Mouse (Mus musculus) urinary bladder, postnatal 10 days (tissue): ENCODE measurements around the gene Hs6st3.
"Not testable (repeated sequence)": the region's sequence is repeated elsewhere in the genome, so short reads cannot be mapped to it uniquely, and the experiment has no call there.

Source experiments
- DNase-seq: peaks from one replicate; pipeline ENCODE4 v3.0.0; 2022; ENCODE audit warnings: low spot score

Gene Hs6st3

DNA sequence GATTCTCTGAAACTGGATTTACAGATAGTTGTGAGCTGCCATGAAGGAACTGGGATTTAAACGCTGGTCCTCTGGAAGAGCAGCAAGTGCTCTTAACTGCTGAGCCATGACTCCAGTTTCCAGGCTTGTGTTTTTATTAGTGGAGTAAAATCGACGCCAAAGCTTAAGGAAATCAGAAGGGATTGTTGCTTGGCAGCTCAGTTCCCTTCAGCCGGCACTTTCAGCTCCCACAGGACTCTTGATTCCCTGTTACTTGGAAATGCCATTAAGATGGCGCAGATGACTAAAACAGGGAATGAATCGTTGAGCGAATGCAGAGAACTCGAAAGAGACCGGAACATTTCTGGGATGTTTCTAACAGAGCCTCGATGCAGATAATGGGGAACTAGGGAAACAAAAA lies 112.2 kb downstream of the Hs6st3 start:
- no peak for DNase-seq

DNA sequence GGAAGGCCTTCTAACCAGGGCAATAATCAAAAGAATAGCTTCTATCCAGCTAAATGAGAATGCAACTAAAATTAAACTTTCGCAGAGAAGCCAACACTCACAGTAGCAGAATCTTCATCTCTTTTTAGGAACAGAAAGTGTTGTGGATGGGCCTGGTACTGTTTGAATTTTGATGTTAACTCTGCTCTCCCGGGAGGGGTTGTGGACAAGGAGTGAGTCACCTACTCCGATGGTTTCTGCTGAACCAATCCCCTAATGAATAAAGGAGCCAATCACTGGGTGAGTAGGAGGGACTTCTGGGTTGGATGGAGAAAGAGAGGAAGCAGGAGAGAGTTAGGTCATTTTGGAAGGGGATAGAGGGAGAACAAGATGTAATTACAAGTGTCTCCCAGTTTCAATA lies 117.3 kb downstream of the Hs6st3 start:
- DNase-seq: no peak

DNA sequence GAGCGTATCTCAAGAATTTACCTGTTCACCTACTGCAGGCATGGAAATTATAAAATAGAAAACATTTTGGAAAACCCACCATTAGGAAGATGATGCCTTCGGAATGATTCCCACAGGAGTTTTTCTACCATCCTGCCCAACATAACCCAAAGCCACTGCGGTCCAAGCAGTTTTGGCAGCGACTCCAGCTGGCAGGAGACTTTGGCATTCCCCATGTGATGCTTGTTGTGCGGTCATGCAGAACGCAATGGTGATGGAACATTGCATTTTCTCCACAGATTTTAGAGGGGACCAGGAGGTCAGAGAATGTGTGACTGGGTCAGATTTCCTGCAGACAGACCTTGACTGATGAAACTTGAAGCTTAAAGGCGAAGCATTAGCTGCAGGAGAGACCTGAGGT lies 118.9 kb downstream of the Hs6st3 start:
- no peak for DNase-seq

DNA sequence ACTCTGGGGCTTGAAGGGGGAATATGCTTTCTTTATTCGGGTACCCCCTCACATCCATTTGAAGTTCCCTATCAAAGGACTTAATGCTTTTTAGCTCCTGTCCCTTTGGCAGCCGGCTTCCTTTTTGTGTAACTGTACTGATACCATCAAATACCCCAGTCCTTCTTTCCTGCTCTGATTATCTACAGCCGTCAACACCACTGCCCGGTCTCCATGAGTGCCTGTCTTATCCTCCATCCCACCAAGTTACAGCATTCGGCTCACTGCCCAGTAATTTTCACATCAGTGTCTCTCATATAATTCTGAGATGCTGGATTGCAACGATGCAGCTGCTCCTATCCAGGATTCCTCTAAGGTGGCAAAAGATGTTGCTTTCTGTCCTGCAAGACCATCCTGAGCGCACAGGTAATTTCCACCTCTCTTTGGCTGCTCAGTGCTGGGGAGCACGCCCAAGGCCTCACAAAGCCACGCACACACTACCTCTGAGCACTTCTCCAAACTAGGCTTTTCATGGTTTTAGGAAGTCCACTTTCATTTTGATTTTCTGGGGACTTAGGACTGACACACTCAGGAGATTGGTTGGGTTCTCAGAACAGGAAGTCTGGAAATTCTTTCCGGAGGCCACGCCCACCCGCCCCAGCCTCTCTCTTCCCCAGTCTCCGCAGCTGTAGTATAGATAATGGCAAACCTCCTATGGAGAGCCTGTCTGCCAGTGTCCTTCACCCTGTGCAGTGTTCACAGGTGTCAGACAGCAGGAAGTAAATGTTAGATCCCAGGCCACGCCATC lies 122.2 kb downstream of the Hs6st3 start:
- no peak for DNase-seq

DNA sequence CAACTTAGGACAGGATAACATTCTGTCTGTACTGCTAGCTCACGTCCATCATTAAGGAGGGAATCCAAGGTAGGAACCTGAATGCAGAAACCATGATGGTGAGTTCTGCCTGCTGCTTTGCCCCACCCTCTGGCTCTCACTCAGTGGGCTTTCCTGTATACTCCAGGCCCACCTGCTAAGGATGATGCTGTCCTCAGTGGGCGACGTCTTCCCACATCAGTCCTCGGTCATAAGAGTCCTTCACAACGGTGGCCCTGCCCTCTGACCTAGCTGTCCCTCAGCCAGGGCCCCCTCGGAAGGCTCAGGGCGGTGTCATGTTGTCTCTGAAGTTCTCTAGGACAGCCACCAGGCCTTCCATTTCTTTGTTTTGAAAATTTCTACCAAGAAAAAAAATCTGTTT lies 128.2 kb downstream of the Hs6st3 start:
- DNase-seq: no peak

DNA sequence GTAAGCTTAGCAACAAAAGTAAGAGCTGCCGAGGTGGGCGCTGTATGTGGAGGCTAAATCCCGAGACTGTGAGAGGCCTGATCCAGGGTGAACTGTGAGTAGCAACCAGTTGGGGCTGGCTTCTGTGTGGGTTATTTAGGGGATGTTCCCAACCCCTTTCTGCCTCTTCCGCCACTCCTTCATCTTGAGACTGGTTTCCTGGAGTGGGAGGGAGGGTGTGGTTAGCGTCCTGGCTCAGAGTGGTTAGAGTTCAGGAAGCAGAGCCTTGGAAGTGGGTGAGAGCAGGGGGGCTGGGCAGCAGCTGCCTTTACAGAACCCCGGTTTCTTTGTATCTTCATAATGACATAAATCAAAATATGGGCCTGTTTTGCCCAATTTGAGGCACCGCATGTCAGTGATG lies 134.9 kb downstream of the Hs6st3 start:
- no peak for DNase-seq

DNA sequence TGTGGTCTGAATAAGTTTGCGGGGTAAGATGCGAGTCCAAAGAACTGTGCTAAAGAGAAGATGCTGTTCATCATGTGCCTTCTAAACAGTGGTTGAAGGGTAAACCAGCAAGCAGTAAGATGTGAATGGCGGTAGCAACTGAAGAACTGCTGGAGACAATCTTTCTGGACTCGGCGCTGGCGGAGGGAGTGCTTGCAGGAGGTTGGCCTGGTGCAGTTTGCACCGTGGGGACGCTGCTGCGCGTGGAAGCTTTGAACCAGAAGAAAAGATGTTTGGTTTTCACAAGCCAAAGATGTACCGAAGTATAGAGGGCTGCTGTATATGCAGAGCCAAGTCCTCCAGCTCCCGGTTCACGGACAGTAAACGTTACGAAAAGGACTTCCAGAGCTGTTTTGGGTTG lies 140.0 kb downstream of the Hs6st3 start:
- DNase-seq: not testable (repeated sequence)

DNA sequence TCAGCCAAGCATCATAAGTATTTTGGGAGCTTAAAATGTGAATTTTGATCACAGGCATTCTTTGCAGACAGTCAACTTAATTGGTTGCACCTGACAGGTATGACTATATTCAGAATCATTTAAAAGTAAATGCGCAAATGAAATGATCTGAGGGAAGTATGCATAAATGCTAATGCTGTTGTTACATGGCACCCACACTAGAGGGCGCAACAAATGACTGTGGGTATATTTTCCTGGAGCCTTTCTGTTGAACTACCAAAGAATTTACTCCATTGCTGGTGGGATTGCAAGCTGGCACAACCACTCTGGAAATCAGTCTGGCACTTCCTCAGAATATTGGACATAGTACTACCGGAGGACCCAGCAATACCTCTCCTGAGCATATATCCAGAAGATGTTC lies 145.8 kb downstream of the Hs6st3 start:
- DNase-seq: no peak

DNA sequence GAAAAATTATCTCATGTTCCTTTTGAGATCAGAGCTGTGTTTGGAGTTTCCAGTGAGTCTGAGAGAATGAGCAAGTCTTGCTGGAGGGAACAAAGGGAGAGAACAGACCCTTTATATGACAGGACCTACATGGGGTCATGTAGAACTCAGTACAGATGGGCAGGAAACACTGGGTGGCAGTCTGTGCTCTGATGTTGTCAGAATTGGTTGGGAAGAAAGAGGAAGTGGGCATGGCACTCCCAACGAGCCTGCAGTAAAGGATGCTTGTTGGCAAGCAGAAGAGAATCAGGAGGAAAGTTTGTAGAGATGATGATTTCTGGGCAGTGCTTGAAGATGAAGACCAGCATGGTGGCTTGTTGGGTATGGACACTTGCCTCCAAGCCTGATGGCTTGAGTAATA lies 151.5 kb downstream of the Hs6st3 start:
- no peak for DNase-seq

DNA sequence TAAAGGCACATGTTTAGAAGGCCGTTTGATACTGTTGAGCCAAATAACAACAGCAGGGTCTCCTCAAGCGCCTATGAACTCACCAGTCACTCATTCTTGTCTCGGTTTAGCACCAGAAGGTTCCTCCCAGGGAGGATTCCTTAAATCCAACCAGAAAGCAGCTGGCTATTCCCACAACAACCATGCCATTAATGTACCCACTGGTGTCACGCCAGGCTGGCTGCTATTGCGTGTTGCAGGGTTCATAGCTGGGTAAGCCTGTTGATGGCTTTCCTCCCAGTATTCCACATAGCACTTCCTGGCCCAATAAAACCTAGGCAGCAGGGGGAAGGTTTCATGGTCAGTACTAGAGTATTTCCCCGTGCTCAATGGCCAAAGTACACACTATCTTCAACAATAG lies 155.9 kb downstream of the Hs6st3 start:
- DNase-seq: no peak

DNA sequence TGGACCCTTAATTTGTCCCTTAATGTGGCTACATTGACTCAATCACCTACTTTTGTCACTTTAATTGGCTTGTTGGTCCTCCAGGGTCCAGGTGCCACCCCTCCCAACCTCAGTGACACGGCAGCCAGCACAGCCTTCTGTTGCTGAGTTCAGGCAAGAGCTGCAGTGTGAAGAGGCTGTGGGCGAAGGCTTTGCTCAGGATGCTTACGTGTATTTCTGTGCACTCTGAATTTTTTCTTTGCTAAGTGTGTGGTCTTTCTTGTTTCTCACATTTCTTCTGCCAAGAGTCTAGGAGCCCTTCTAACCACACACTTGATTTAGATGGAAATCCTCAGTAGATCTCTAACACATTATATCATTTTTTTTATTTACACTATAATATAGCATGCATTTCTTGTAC lies 168.3 kb downstream of the Hs6st3 start:
- DNase-seq: no peak

DNA sequence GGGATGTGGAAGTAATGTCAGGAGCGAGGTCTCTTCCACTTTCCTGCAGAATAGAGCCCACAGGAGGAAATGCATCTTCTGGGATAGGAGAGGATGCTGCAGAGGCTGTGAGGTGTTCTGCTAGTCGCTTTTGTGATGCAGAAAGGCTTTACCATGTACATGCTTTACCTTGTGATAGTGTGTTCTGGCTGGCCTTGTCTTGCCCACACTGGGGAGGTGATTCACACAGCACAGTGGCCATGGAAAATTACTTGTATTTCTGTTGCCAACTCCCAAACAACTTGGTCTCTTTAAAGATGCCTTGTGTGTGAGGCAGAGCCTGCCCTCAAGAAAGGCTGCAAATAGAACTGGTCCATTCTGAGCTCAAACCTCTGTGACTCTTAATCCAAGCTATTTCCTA lies 180.2 kb downstream of the Hs6st3 start:
- no peak for DNase-seq

DNA sequence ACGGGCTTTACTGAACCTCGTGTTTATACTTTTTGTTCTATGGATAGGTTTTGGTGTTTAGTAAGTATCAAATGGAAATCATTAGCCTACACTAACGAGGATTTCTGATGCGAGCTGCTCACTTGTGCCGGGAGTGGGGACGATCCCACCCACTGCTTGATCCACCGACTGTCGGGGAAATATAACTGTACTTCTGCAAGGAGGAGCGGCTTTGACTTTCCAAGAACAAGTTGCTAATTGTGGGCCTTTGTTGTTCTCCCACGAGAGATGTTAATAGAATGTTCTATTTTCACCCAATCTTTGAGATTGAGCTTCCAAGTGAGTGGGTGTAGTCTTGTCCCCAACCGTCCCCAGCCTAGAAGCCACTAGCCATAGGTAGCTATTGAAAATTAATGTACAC lies 209.1 kb downstream of the Hs6st3 start:
- DNase-seq: no peak

DNA sequence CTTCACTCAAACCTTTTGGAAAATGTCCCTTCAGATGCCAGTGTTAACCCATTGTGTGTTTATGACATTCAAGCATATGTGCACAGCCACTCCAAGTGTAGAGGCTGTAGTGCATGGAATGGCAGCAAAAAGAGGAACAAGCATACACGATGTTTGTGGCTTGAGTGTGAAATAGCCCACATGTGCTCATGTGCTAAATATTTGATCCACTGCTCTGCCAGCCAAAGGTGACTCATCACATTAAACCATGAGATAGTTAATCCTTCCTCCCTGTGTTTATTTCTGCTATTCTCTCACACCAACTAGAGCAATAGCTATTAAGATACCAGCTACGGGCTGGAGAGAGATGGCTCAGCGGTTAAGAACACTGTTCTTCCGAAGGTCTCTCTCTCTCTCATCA lies 223.3 kb downstream of the Hs6st3 start:
- DNase-seq: no peak

DNA sequence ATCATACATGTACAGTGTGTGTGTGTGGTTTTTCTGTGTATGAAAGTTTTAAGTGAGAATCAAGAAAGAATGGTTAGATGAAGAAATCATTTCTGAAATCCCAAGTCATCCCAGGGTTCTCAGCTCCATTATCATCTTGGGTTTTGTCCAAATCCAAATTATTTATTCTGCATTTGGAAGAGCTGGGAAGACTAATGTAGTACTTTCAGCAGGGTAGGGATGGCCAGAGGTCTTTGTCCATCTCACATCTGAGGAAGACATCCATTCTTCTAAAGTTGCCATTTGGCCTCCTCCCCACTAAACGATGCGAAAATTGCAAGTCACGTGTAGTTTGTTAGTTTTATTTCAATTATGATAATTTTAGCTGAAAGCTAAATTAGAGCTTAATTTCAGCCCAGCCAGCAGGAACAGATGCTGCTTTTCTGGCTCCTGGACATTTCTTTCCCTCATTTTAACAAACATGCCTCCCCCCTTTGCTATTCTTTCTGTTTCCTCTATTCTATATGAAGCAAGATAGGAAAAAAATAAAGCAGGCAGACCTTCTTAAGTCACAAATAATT lies 229.8 kb downstream of the Hs6st3 start:
- no peak for DNase-seq

DNA sequence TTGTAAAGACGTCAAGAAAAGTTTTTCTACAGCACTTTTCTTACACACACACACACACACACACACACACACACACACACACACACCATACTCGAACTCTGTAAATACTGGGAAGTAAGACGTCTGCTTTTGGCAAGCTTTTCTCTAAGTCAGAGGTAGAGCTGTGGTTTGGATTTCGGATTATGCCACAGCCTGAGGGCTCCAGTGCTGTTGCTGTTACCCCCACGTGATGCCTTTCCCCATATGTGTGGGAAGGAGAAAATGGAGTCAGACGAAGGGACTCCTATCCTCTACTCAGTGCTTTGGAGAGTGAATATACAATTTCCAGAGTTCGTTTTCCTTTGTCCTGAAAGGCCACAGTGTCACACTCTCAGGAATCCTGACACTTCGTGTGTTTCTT lies 231.1 kb downstream of the Hs6st3 start:
- DNase-seq: no peak

DNA sequence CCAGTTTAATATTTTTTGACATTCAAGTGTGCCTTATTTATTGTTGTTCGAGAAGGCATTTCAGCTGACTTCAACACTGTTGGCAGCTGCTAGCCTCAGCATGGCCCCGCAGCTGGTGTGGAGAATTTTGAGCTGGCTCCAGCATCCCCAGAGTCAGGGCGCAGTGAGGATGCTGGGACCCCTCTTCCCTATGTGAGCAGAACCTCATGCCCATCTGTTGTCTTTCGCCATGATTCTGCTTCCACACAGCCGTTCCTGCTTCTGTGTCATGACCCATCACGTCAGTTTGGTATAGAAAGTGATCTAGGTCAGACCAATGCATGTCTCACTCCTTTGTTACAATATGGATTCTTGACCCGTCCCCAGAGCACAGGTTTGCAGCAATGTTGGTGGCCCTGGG lies 231.9 kb downstream of the Hs6st3 start:
- DNase-seq: no peak

DNA sequence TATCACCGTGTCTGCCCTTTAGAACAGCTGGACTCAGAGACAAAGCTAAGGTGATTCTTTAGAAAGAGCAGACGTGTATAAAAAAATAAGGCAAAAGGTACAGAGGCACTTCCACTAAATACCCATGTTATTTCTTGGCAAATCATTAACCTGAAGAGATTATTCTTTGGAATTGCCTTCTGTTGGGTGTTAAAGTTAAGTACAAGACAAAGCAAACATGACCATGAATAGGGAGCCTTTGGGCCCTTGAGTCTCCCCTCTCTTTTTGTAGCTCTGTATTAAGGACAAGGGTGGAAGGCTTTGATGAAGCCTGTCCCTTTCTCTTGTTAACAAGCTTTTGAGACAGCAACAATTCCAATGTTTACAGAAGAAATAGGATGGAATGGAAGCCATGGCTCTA lies 241.2 kb downstream of the Hs6st3 start:
- DNase-seq: no peak

DNA sequence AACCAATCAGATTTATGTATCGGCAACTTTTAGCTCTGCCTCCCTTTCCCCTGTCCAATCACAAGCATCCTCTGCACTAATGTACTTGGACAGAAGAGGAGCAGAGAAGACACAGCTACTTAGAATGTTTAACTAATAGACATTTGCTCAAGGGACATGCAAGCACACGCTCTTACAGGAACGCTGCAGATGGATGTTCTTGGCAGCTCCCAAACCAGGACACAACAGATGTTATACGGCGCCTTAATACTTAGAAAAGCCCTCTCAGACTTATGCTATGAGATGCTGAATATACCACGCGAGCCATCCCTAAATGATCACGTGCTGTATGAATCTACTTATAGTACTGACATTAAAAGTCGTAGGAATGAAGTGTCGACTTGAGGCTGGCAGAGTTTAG lies 263.5 kb downstream of the Hs6st3 start:
- no peak for DNase-seq

DNA sequence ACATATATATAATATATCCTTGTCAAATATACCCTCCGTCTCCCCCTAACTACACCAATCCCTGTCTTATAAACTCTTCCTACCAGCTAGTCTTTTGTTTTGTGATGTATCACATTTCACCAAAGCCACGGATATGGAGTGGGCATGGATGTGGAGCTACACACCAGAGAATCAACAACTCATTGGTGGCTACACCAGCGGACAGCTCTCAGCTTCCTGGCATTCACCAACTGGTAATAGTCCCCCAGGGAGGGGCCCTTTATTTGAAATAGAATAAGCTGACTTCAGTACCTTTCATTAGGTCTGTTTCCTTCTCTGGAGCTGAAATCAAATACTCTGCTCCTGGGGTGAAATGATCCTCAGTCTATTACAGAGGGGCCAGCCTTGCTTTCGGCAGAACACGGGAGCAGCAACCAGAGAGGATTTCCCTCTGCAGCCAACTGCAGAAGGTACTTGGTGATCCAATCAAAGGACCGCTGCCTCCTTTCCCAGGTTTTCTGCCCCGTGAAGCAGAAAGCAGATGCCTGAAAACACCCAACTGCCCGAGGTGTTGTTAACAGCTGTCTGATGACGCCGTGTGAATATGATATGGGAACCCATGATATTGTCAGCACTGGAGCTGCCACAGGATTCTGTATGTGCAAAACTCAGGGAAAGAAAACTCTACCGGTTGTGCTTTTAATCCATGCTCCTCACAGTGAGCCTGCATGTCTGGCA lies 271.4 kb downstream of the Hs6st3 start:
- no peak for DNase-seq

DNA sequence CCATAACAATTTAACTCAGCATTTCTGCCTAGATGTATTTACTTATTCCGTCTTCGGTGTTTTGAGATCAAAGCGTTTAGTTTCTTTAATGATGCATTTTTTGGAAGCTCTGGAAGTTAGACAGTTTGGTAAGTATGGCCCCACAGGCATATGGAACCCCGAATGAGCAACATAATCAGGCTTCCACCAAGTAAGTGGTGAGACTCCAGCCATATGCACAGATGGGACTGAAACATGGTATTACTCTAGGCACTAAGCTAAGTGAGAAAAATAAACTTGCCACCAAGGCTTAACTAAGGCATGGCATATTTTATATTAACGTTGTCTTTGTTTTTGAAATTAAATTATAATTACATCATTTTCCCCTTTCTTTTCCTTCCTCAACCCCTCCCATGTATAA lies 284.8 kb downstream of the Hs6st3 start:
- DNase-seq: no peak

DNA sequence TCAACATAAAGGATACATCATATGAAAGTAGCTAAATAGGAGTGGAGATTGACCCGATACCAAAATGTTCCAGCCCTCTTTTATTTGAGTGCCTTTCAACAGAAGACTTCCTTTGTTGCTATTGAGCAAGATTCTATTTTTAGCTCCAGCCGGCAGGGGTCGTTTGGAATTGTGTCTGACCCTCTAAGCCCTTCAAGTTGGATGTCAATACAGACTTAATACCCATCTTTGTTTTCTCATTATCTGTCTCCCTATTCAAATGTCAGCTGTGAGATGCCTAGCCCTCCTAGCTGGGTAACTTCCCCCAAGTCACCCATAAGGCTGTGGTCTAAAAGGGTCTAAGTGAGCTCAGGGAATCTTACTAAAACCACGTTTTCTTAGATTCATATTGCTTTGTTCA lies 312.3 kb downstream of the Hs6st3 start:
- DNase-seq: no peak

DNA sequence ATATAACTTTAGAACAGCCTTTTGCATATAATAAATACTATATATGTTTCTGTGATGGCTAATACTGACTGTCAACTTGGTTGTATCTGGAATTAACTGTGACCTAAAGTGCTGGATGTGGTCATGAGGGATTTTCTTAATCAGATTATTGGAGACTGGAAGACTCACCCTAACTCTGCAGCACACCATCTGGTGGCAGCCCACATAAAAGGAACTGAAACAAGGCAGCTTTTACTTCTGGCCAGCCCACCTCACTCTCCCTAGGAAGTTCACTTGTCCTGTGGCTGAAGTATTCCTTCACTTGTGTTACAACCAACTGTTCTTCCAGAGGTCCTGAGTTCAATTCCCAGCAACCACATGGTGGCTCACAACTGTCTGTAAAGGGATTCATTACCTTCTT lies 313.5 kb downstream of the Hs6st3 start:
- DNase-seq: no peak

DNA sequence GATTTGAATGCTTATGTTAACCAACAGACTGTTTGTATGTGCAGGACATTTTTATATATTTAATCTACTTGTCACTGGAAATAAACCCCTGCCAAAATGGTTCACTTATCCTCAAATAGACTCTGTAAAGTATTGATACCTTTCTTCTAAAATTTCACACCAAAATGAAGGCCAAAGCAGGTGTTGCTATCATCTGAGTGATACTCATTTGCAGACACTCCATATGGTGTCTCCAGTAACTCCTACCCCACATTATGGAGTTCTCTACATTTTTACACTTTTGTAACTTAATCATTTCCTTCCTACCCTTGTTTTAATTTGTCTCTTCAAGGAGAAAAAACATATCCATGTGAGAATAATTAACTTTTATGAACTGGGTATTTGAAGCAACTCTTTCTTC lies 314.2 kb downstream of the Hs6st3 start:
- DNase-seq: no peak
